19 mouse cellular contexts compared by ENCODE assay signal in genomic region chr1:93098956-93099355, GRCm38 (mm10). TPM values are rescaled to one million over a fixed set of nuclear protein-coding genes. Genes with fewer than 3 reads are reported as not detected.
DNase-seq lines count a peak whose midpoint lies in the region; ATAC-seq lines count a peak whose summit lies in the region.
"Had no signal": no experiment of that assay in that cellular context is flagged by ENCODE, and none has a peak within 500 bp of the region (broad histone marks: within the 10 kb centered on the region; RNA-seq: fewer than 3 reads in every experiment).

No protein-coding gene starts in this region.

- no peak overlapping the region for H3K4me3 ChIP-seq in midbrain, embryonic 12.5 days
- H3K4me3 ChIP-seq in midbrain, embryonic 10.5 days, result no peak overlapping the region
- H3K4me3 ChIP-seq in forebrain, embryonic 14.5 days (ENCODE audit: low read depth, low read length), result no peak overlapping the region
- peak overlapping the region; percentile 79; the same call in 1 of the 2 replicates for H3K4me3 ChIP-seq in neural tube, embryonic 13.5 days

- H3K36me3 ChIP-seq in midbrain, embryonic 12.5 days, result no peaks in the 10 kb centered on the region
- H3K36me3 ChIP-seq in midbrain, embryonic 10.5 days, result no peaks in the 10 kb centered on the region; the same call in 1 of the 2 replicates
- H3K36me3 ChIP-seq in forebrain, embryonic 14.5 days (ENCODE audit: control insufficient read depth, insufficient read depth, low read length), result peaks cover 17% of the 10 kb centered on the region; the same call in 1 of the 2 replicates
- peaks cover 19% of the 10 kb centered on the region; the same call in 1 of the 2 replicates for H3K36me3 ChIP-seq in neural tube, embryonic 13.5 days

- ATAC-seq in midbrain, embryonic 12.5 days (ENCODE audit: low FRiP score, low read depth), result no peak
- ATAC-seq in forebrain, embryonic 14.5 days, result no peak
- no peak for ATAC-seq in neural tube, embryonic 13.5 days (ENCODE audit: low read depth)
- ATAC-seq: intestine, postnatal 0 days had no signal

- H3K4me2 ChIP-seq in midbrain, embryonic 12.5 days (replicated peaks), result peak overlapping the region; percentile 95; the same call in 1 of the 2 replicates
- H3K4me2 ChIP-seq in forebrain, embryonic 14.5 days (ENCODE audit: low read length), result peak overlapping the region; percentile 98
- H3K4me2 ChIP-seq in neural tube, embryonic 13.5 days, result peak overlapping the region; percentile 89
- H3K4me2 ChIP-seq: liver, embryonic 11.5 days had no signal

- no peak overlapping the region for H3K9ac ChIP-seq in midbrain, embryonic 12.5 days (replicated peaks)
- peak overlapping the region; percentile 87; the same call in 1 of the 2 replicates for H3K9ac ChIP-seq in forebrain, embryonic 14.5 days (ENCODE audit: low read length)
- peak overlapping the region; percentile 93 for H3K9ac ChIP-seq in neural tube, embryonic 13.5 days

- H3K27ac ChIP-seq in midbrain, embryonic 12.5 days (replicated peaks), result no peak overlapping the region
- no peak overlapping the region for H3K27ac ChIP-seq in midbrain, embryonic 10.5 days (replicated peaks)
- H3K27ac ChIP-seq in forebrain, embryonic 14.5 days (ENCODE audit: low read depth, low read length), result no peak overlapping the region
- H3K27ac ChIP-seq in neural tube, embryonic 13.5 days (replicated peaks), result no peak overlapping the region
- H3K27ac ChIP-seq: stomach, postnatal 0 days had no signal

- peaks cover 39% of the 10 kb centered on the region for H3K4me1 ChIP-seq in midbrain, embryonic 12.5 days
- peaks cover 53% of the 10 kb centered on the region for H3K4me1 ChIP-seq in midbrain, embryonic 10.5 days
- H3K4me1 ChIP-seq in forebrain, embryonic 14.5 days (ENCODE audit: control insufficient read depth, insufficient read depth, low read length), result peaks cover 17% of the 10 kb centered on the region
- H3K4me1 ChIP-seq in neural tube, embryonic 13.5 days (replicated peaks), result peaks cover 45% of the 10 kb centered on the region

- WGBS in midbrain, embryonic 12.5 days, result 86% methylated on average over 5 of the region's 5 CpGs
- WGBS in midbrain, embryonic 10.5 days, result 94% methylated on average over 5 of the region's 5 CpGs
- 88% methylated on average over 5 of the region's 5 CpGs for WGBS in forebrain, embryonic 14.5 days
- 87% methylated on average over 5 of the region's 5 CpGs for WGBS in neural tube, embryonic 13.5 days

- DNase-seq in cerebellum, adult 8-10 months, result peak; percentile 18
- no peak for DNase-seq in cerebellum, postnatal 10 days
- no peak for DNase-seq in midbrain, embryonic 10.5 days (ENCODE audit: low spot score)
- no peak for DNase-seq in forebrain, embryonic 14.5 days (ENCODE audit: low spot score)
- DNase-seq in lung, adult 18-20 months, result no peak
- DNase-seq in kidney, adult 11 months, result no peak
- DNase-seq: cerebellum, postnatal 36 days; heart, adult 18-20 months; heart, postnatal 10 days; kidney, postnatal 36 days; lung, postnatal 10 days; retina, postnatal 1 day; spleen, adult 18-20 months had no signal

- peaks cover 27% of the 10 kb centered on the region for H3K27me3 ChIP-seq in midbrain, embryonic 12.5 days
- H3K27me3 ChIP-seq in midbrain, embryonic 10.5 days (ENCODE audit: low read depth, poor library complexity, severe bottlenecking), result peaks cover 61% of the 10 kb centered on the region
- H3K27me3 ChIP-seq in forebrain, embryonic 14.5 days (replicated peaks; ENCODE audit: control insufficient read depth, insufficient read depth, low read length), result no peaks in the 10 kb centered on the region
- H3K27me3 ChIP-seq in neural tube, embryonic 13.5 days, result peaks cover 14% of the 10 kb centered on the region

- H3K9me3 ChIP-seq in midbrain, embryonic 12.5 days, result no peaks in the 10 kb centered on the region
- H3K9me3 ChIP-seq in midbrain, embryonic 10.5 days (replicated peaks), result no peaks in the 10 kb centered on the region
- no peaks in the 10 kb centered on the region for H3K9me3 ChIP-seq in forebrain, embryonic 14.5 days (replicated peaks; ENCODE audit: control insufficient read depth, low read length)
- H3K9me3 ChIP-seq in neural tube, embryonic 13.5 days, result no peaks in the 10 kb centered on the region

RNA-seq across cellular contexts. Expression of gene Kif1a, which starts 2.8 kb away (rescaled TPM):
- polyA plus RNA-seq in midbrain, embryonic 12.5 days (2016; fragmentation: Nextera tagmentation; extraction: Ambion mirVana), result 125 and 126 TPM in 2 replicates
- 39.3 and 63.0 TPM in 2 replicates for polyA plus RNA-seq in midbrain, embryonic 10.5 days (2016; fragmentation: Nextera tagmentation; extraction: Ambion mirVana)
- polyA plus RNA-seq in forebrain, embryonic 14.5 days (2014; fragmentation: Nextera tagmentation; extraction: Ambion mirVana), result 182 and 247 TPM in 2 replicates
- polyA plus RNA-seq in neural tube, embryonic 13.5 days (2015; fragmentation: Nextera tagmentation; extraction: Ambion mirVana), result 302 and 303 TPM in 2 replicates

RNA-seq across cellular contexts. Expression of gene Agxt, which starts 36.1 kb away (rescaled TPM):
- polyA plus RNA-seq in midbrain, embryonic 12.5 days (2016; fragmentation: Nextera tagmentation; extraction: Ambion mirVana), result not detected in 2 replicates
- polyA plus RNA-seq in midbrain, embryonic 10.5 days (2016; fragmentation: Nextera tagmentation; extraction: Ambion mirVana), result not detected in 2 replicates
- not detected in 2 replicates for polyA plus RNA-seq in forebrain, embryonic 14.5 days (2014; fragmentation: Nextera tagmentation; extraction: Ambion mirVana)
- not detected in 2 replicates for polyA plus RNA-seq in neural tube, embryonic 13.5 days (2015; fragmentation: Nextera tagmentation; extraction: Ambion mirVana)
- polyA plus RNA-seq: brain, embryonic 14.5 days had no signal
